Mouse (Mus musculus) cortical plate, adult 2 months (tissue): ENCODE measurements around the gene Stk24. TPM values are rescaled to one million over a fixed set of nuclear protein-coding genes. Genes with fewer than 3 reads are reported as not detected.
A peak's percentile ranks its signal among the peaks of the same experiment; 100 is the strongest.

Experiments used
- H3K27ac ChIP-seq: fragments of 200-500 bp; 2 replicates; pipeline ENCODE4 v1.5.1; 2012; ENCODE audit warnings: low read length, control low read depth, inconsistent platforms; ENCODE audit not compliant: insufficient read depth
- H3K4me1 ChIP-seq: fragments of 200-500 bp; 2 replicates; pipeline ENCODE4 v1.6.1; 2011; ENCODE audit warnings: low read length; ENCODE audit not compliant: control insufficient read depth, insufficient read depth
- H3K4me3 ChIP-seq: fragments of 200-500 bp; 2 replicates; pipeline ENCODE4 v1.5.1; 2011; ENCODE audit warnings: mild to moderate bottlenecking, low read length, control low read depth; ENCODE audit not compliant: insufficient read depth
- CTCF ChIP-seq: fragments of 200-500 bp; IDR thresholded peaks from 2 replicates; pipeline ENCODE4 v1.5.1; 2011; ENCODE audit warnings: mild to moderate bottlenecking, control low read depth, low read length; ENCODE audit not compliant: insufficient read depth; ENCODE audit errors: extremely low read depth
- POLR2A ChIP-seq: fragments of 200-500 bp; IDR thresholded peaks from 2 replicates; pipeline ENCODE4 v1.6.1; 2011; ENCODE audit warnings: mild to moderate bottlenecking, low read length, control low read depth; ENCODE audit not compliant: insufficient read depth; ENCODE audit errors: extremely low read depth
- polyA plus RNA-seq: library from polyadenylated mRNA; depleted of rRNA; stranded (reverse); fragments of >200 nt; gene quantifications from 2 replicates; pipeline ENCODE4 v1.2.3, GENCODE M21; 2012

The Stk24 gene
- polyA plus RNA-seq, 1 experiment: 29.0 TPM

DNA sequence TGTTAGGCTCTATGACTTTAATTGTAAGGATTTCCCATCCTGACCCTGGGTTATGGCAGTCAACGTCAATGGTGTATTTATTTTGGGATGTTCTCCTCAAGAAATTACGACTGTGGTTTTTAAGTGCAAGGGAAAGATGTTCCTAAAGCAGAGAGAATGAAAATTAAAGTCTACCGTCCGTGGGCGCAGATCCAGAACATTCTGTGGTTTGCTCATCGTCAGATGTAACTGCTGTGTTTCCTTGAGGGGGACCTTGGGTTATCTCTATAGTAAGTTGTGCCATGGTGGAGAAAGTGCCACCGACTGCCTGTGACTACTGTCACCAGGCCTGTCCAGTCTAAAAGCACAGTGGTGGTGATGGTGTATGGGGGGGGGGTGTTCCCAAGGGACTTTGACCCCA lies 122.9 kb downstream of the Stk24 start:
- H3K27ac ChIP-seq: no peak overlapping the region
- TF ChIP-seq POLR2A (no peak), CTCF (no peak)
- H3K4me3 ChIP-seq: no peak overlapping the region
- H3K4me1 ChIP-seq: peaks cover 8% of the 10 kb centered on the region; the same call in 1 of the 2 replicates

DNA sequence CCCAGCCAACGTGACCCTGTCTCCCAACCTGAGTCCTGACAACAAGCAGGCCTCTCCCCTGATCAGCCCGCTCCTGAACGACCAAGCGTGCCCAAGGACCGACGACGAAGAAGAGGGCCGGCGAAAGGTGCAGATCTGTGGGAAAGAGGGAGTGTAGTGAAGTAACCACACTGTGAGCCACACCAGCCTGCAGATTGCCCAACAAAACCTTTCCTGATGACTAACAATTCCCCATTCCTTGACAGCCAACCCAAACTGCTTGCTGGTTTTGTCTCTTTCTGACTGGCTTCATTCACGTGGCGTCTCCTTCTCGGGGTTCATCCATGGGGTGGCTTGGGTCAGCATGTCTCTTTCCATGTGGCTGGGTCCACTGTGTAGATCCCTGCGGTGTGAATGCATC lies 124.3 kb downstream of the Stk24 start:
- Histone ChIP-seq H3K4me3 (no peak overlapping the region), H3K27ac (no peak overlapping the region), H3K4me1 (peaks cover 8% of the 10 kb centered on the region; the same call in 1 of the 2 replicates)
- TF ChIP-seq CTCF: no peak
- no peak for TF ChIP-seq POLR2A

DNA sequence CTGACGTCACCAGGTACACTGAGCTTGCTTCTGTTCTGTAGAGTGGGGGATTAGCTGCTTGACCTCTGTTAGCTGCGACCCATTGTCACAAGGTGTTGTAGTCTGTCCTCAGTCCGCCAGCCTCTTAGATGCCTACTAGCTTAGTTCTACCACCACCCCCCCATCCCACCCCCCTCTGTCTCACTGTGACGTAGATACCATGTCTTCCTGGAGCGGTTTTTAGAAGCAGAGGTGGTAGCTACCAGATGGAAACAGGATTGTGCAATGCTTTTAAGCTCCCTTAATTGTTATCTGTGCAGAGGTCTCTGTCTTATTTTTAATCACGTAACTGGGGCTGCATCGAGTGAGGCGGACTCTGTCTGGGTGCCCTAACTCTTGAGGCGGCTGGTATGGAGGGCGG lies 124.9 kb downstream of the Stk24 start:
- no peak overlapping the region for H3K4me3 ChIP-seq
- peaks cover 8% of the 10 kb centered on the region; the same call in 1 of the 2 replicates for H3K4me1 ChIP-seq
- no peak for TF ChIP-seq CTCF
- TF ChIP-seq POLR2A: no peak
- H3K27ac ChIP-seq: no peak overlapping the region

DNA sequence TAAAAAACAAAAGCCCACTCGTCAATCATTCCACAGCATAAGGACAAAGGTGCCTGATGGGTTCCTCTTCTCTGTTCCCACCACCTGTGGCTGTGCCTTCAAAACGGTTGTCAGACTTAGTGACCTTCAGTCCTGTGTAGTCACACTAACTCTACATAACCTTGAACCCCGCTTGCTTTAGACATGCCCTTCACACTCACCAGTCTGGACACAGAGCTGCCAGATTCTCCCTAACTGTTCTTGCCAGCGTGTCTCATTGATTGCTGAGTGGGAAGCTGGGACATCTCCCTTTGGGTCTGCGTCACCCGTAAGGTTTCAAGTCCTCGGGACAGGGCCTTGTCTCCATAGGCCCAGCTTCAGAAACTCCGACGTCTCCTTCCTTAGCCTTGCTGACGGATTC lies 127.3 kb downstream of the Stk24 start:
- H3K4me1 ChIP-seq: peaks cover 8% of the 10 kb centered on the region; the same call in 1 of the 2 replicates
- no peak overlapping the region for H3K4me3 ChIP-seq
- H3K27ac ChIP-seq: no peak overlapping the region
- TF ChIP-seq CTCF: no peak
- TF ChIP-seq POLR2A: no peak

DNA sequence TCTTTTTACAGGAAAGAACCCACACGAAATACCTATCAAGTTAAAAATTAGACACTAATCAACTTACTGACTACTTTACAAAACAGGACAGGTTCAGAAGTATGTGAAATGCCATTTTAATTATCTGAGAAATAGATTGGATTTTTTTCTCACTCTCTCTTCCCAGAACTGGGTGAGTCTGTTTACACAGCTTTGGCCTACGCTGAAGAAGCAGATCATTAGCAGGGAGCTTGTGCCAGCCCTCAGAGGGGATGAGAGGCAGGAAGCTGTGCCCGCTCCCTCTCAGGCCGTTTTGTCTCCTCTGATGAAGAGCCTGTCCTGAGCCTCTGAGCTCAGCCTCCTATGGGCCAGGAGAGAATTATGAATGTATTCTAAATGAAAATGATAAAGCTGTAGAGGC lies 128.1 kb downstream of the Stk24 start:
- H3K27ac ChIP-seq: no peak overlapping the region
- H3K4me1 ChIP-seq: peaks cover 8% of the 10 kb centered on the region; the same call in 1 of the 2 replicates
- no peak for TF ChIP-seq CTCF
- H3K4me3 ChIP-seq: no peak overlapping the region

DNA sequence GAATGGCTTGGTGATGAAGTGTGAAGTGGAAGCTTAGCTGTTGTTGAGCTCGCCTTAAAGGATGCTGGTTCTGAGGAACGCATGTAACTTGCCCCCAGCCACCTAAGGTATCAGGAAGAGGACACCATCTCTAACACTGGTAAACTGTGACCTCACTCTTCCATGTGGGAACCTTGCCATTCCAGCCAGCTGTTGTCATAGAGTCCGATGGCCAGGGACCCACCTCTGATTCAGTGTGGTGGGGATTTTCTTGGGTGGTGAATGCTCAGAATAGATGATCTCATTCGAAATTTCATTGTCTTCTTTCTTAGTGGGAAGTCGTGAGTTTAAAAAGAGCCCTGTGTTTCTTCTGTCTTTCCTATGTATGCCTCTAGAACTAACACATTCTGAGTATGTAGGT lies 128.7 kb downstream of the Stk24 start:
- no peak overlapping the region for H3K27ac ChIP-seq

DNA sequence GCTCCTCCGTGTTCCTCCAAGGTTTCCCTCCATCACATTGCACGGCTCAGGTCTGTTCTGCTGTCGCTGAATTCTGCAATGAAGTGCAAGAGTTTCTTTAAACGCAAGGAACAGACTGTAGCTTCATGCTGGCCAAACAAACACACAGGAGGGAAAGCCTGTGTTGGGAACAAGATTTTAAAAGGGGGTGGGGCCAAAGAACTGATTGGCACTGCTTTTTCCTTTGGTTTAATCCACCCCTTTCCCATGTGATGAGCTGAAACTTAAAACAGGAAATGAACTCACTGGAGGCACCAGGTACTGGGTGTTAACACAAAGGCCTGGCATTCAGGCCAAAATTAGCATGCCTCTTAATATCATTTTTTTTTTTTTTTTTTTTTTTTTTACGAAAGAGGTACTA lies 131.5 kb downstream of the Stk24 start:
- H3K4me1 ChIP-seq: peaks cover 4% of the 10 kb centered on the region; the same call in 1 of the 2 replicates
- no peak for TF ChIP-seq POLR2A
- TF ChIP-seq CTCF: no peak
- no peak overlapping the region for H3K4me3 ChIP-seq
- no peak overlapping the region for H3K27ac ChIP-seq

More for the DNA sequence above, 128.7 kb downstream of the Stk24 start:
- H3K4me1 ChIP-seq: peaks cover 9% of the 10 kb centered on the region; the same call in 1 of the 2 replicates
- TF ChIP-seq POLR2A (no peak), CTCF (no peak)
- no peak overlapping the region for H3K4me3 ChIP-seq

DNA sequence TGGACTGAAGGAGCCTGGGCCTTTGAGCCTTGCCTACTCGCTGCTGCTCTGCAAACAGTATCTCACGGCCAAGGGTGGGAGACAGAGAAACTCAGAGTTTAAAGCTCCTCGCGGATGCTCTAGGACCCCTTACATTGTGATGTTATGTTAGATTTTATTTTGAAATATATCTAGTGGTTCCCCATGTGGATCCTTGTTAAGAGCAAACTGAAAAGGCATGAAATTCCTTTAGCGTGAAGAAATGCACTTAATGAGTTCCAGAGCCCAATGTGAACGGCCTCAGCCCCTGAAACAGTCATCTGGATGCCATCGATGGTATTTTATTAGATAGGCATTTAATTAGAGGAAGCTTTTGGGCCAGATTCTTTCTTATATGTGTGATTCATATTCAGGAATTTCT lies 132.5 kb downstream of the Stk24 start:
- no peak for TF ChIP-seq CTCF
- no peak for TF ChIP-seq POLR2A
- H3K27ac ChIP-seq: no peak overlapping the region
- H3K4me3 ChIP-seq: no peak overlapping the region
- H3K4me1 ChIP-seq: peaks cover 4% of the 10 kb centered on the region; the same call in 1 of the 2 replicates

DNA sequence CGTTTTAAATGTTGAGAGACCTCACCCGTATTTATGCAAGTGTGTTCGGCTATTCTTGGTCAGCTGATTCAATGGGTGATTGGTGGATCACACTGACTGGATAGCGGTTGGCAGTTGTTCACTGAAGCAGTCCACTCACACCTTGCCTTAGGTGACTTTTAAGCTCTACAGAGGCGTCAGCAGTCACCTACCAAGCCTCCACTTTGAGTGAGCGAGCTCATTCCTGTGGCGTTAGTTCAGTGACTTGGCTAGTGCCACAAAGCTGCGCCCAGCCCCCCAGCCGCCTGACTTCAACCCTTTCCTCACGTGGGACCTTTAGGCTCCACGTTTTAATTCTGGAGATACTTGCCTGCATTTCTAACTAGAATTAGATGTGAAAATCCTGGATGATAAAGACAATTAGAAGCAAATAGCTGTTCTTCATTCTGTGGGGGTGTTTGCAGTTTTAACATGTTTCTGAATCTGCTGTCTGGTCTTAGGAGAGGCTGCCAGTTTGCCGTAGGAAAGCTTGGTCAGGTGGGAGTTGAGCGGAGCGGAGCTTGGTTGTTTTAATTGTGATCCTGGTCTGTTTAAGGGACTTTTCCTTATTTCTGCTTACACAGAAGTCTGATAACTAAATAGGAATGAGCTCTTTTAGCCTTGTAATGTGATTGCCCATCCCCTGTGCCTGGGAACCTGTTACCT lies 133.6 kb downstream of the Stk24 start:
- Histone ChIP-seq H3K27ac (peak overlapping the region; percentile 17; the same call in 1 of the 2 replicates), H3K4me1 (peaks cover 4% of the 10 kb centered on the region; the same call in 1 of the 2 replicates), H3K4me3 (no peak overlapping the region)
- TF ChIP-seq CTCF (no peak), POLR2A (no peak)

DNA sequence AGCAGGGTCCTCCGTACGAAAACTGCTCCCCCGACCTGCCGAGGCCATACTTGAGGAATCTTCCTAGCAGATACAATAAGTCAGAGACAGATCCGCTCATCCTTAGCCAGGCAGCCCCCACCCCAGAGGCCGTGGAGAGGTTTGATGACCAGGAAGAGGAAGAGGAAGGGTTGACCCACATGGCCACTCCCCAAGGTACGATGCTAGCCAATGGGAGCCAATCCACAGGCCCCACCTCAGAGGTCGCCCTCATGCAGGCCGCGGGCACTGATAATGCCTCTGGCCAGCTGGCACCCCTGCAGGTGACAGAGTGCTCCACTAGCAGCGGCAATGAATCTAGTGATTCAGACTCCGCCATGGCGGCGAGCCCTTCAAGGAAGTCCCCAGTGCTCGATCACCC lies 135.7 kb downstream of the Stk24 start:
- Histone ChIP-seq H3K27ac (no peak overlapping the region), H3K4me3 (no peak overlapping the region), H3K4me1 (peaks cover 4% of the 10 kb centered on the region; the same call in 1 of the 2 replicates)
- TF ChIP-seq CTCF (no peak), POLR2A (no peak)
